Mouse (Mus musculus) CH12.LX (cell line): ENCODE measurements around the gene Anks1b. TPM values are rescaled to one million over a fixed set of nuclear protein-coding genes. Genes with fewer than 3 reads are reported as not detected.

Source experiments
- DNase-seq: peaks from one replicate; pipeline ENCODE4 v3.0.0-alpha.2; 2013; ENCODE audit errors: extremely low read depth
- H3K27ac ChIP-seq: 2 replicates; pipeline ENCODE4 v1.5.1; 2012; ENCODE audit warnings: low read depth, mild to moderate bottlenecking, control low read depth, moderate library complexity; ENCODE audit not compliant: insufficient read depth
- H3K27me3 ChIP-seq: replicated peaks from 2 replicates; pipeline ENCODE3; 2012; ENCODE audit warnings: inconsistent platforms
- H3K36me3 ChIP-seq, 2 experiments: replicated peaks in 1 of 2; 2 replicates each; pipeline versions ENCODE3 to v1.6.1; 2012; ENCODE audit warnings: inconsistent platforms in 1 of 2, low read length in 1 of 2, mild to moderate bottlenecking in 1 of 2, mixed read lengths in 1 of 2, moderate library complexity in 1 of 2; ENCODE audit not compliant: control insufficient read depth in 1 of 2, insufficient read depth in 1 of 2
- H3K4me1 ChIP-seq, 2 experiments: 2 replicates each; pipeline ENCODE4 v1.6.1; 2012; ENCODE audit warnings: inconsistent platforms in 1 of 2, moderate library complexity in 1 of 2; ENCODE audit not compliant: insufficient read depth in 2 of 2, control insufficient read depth in 1 of 2
- H3K4me2 ChIP-seq: 2 replicates; pipeline ENCODE4 v1.6.1; 2012; ENCODE audit warnings: low read depth, mild to moderate bottlenecking, control low read depth; ENCODE audit not compliant: poor library complexity, insufficient read depth, severe bottlenecking
- H3K4me3 ChIP-seq, 3 experiments: fragments of 150-350 bp in 1 of 3; sonication (generic) in 1 of 3; replicated peaks in 1 of 3; 2 replicates each; pipeline versions ENCODE3 to v1.5.1; 2011 to 2012; ENCODE audit warnings: low read depth in 2 of 3, low read length in 2 of 3, mild to moderate bottlenecking in 2 of 3, moderate library complexity in 2 of 3, control low read depth in 1 of 3, improper control_type of control experiment in 1 of 3, inconsistent platforms in 1 of 3, mixed read lengths in 1 of 3; ENCODE audit not compliant: poor library complexity in 1 of 3
- H3K79me2 ChIP-seq: replicated peaks from 2 replicates; pipeline ENCODE4 v1.6.1; 2012; ENCODE audit warnings: mild to moderate bottlenecking, moderate library complexity; ENCODE audit not compliant: control insufficient read depth, poor library complexity, insufficient read depth, severe bottlenecking; ENCODE audit errors: extremely low read depth
- H3K9ac ChIP-seq: 2 replicates; pipeline ENCODE4 v1.6.1; 2012; ENCODE audit warnings: low read depth, mild to moderate bottlenecking, control low read depth, moderate library complexity; ENCODE audit not compliant: insufficient read depth
- H3K9me3 ChIP-seq: replicated peaks from 2 replicates; pipeline ENCODE3; 2012; ENCODE audit warnings: low read length, inconsistent platforms, mixed read lengths
- CHD1 ChIP-seq: IDR thresholded peaks from 2 replicates; pipeline ENCODE4 v1.6.1; 2012; ENCODE audit warnings: low read depth, low read length, improper control_type of control experiment, inconsistent platforms
- CHD2 ChIP-seq: IDR thresholded peaks from 2 replicates; pipeline ENCODE4 v1.6.1; 2011; ENCODE audit warnings: low read length, improper control_type of control experiment
- ELF1 ChIP-seq: IDR thresholded peaks from 2 replicates; pipeline ENCODE4 v1.6.1; 2014; ENCODE audit warnings: low read depth, mild to moderate bottlenecking, inconsistent platforms, low read length, improper control_type of control experiment
- ETS1 ChIP-seq: conservative IDR thresholded peaks from 2 replicates; pipeline ENCODE4 v1.6.1; 2012; ENCODE audit warnings: low read depth, mild to moderate bottlenecking, inconsistent platforms, low read length, improper control_type of control experiment, moderate library complexity
- HCFC1 ChIP-seq: IDR thresholded peaks from 2 replicates; pipeline ENCODE4 v1.6.1; 2012; ENCODE audit warnings: low read depth, mild to moderate bottlenecking, inconsistent platforms, low read length, improper control_type of control experiment
- JUN ChIP-seq: IDR thresholded peaks from 2 replicates; pipeline ENCODE4 v1.6.1; 2011; ENCODE audit warnings: low read depth, mild to moderate bottlenecking, low read length, improper control_type of control experiment, moderate library complexity; ENCODE audit not compliant: insufficient read depth
- KAT2A ChIP-seq: IDR thresholded peaks from 2 replicates; pipeline ENCODE4 v1.6.1; 2012; ENCODE audit warnings: low read length, improper control_type of control experiment, inconsistent platforms; ENCODE audit not compliant: insufficient replicate concordance
- MAFK ChIP-seq: IDR thresholded peaks from 2 replicates; pipeline ENCODE4 v1.6.1; 2011; ENCODE audit warnings: low read length, improper control_type of control experiment; ENCODE audit not compliant: insufficient replicate concordance
- MAZ ChIP-seq: IDR thresholded peaks from 2 replicates; pipeline ENCODE4 v1.6.1; 2012; ENCODE audit warnings: low read depth, mild to moderate bottlenecking, inconsistent platforms, low read length, improper control_type of control experiment, moderate library complexity
- MXI1 ChIP-seq: IDR thresholded peaks from 2 replicates; pipeline ENCODE4 v1.6.1; 2011; ENCODE audit warnings: mild to moderate bottlenecking, low read depth, low read length, improper control_type of control experiment
- MYC ChIP-seq: IDR thresholded peaks from 2 replicates; pipeline ENCODE4 v1.6.1; 2011; ENCODE audit warnings: low read depth, mild to moderate bottlenecking, improper control_type of control experiment, low read length
- NELFE ChIP-seq: IDR thresholded peaks from 2 replicates; pipeline ENCODE4 v1.6.1; 2011; ENCODE audit warnings: low read depth, low read length, improper control_type of control experiment
- PAX5 ChIP-seq: IDR thresholded peaks from 2 replicates; pipeline ENCODE4 v1.6.1; 2012; ENCODE audit warnings: low read length, inconsistent platforms, mixed read lengths
- POLR2AphosphoS2 ChIP-seq: IDR thresholded peaks from 2 replicates; pipeline ENCODE4 v1.6.1; 2011; ENCODE audit warnings: low read depth, low read length, improper control_type of control experiment
- RCOR1 ChIP-seq: conservative IDR thresholded peaks from 2 replicates; pipeline ENCODE4 v1.6.1; 2012; ENCODE audit warnings: low read depth, mild to moderate bottlenecking, inconsistent platforms, low read length, improper control_type of control experiment
- SIN3A ChIP-seq: IDR thresholded peaks from 2 replicates; pipeline ENCODE4 v1.6.1; 2012; ENCODE audit warnings: low read length, improper control_type of control experiment, inconsistent platforms
- SMC3 ChIP-seq: IDR thresholded peaks from 2 replicates; pipeline ENCODE4 v1.6.1; 2011; ENCODE audit warnings: low read depth, low read length, improper control_type of control experiment
- TBP ChIP-seq: conservative IDR thresholded peaks from 2 replicates; pipeline ENCODE4 v1.6.1; 2011; ENCODE audit warnings: low read depth, low read length, improper control_type of control experiment
- TCF12 ChIP-seq: IDR thresholded peaks from 2 replicates; pipeline ENCODE4 v1.6.1; 2014; ENCODE audit warnings: low read depth, mild to moderate bottlenecking, inconsistent platforms, low read length, improper control_type of control experiment
- UBTF ChIP-seq: IDR thresholded peaks from 2 replicates; pipeline ENCODE4 v1.6.1; 2012; ENCODE audit warnings: low read depth, mild to moderate bottlenecking, inconsistent platforms, low read length, improper control_type of control experiment, moderate library complexity
- USF1 ChIP-seq: IDR thresholded peaks from 2 replicates; pipeline ENCODE4 v1.6.1; 2014; ENCODE audit warnings: low read depth, mild to moderate bottlenecking, inconsistent platforms, low read length, improper control_type of control experiment
- ZC3H11A ChIP-seq: IDR thresholded peaks from 2 replicates; pipeline ENCODE4 v1.6.1; 2012; ENCODE audit warnings: low read depth, mild to moderate bottlenecking, inconsistent platforms, low read length, improper control_type of control experiment
- ZMIZ1 ChIP-seq: IDR thresholded peaks from 2 replicates; pipeline ENCODE4 v1.6.1; 2012; ENCODE audit warnings: low read depth, mild to moderate bottlenecking, inconsistent platforms, low read length, improper control_type of control experiment
- dilution Hi-C: fragments of 300-500 bp; cut with MboI; formaldehyde crosslinking; loops from 2 replicates; pipeline ENCODE4 v1.14.3; 2020; ENCODE audit warnings: low sequenced_read_pairs; ENCODE audit not compliant: extremely low pct_unique_long_range_greater_than_20kb, extremely low pct_ligation_motif_present
- in situ Hi-C: fragments of 300-500 bp; cut with MboI; formaldehyde crosslinking; loops from 3 replicates; pipeline ENCODE4 v1.14.3; 2019; ENCODE audit warnings: low sequenced_read_pairs, low pct_ligation_motif_present, low pct_unique_long_range_greater_than_20kb, mixed read lengths
- polyA plus RNA-seq: library from polyadenylated mRNA; unstranded; fragments of >175 nt; gene quantifications from 2 replicates; pipeline ENCODE4 v1.2.1, GENCODE M21; 2012; ENCODE audit warnings: low read depth; ENCODE audit not compliant: insufficient read length
- total RNA-seq, 2 experiments: library from RNA; depleted of rRNA; stranded (reverse); fragments of 300-350 nt in 1 of 2; fragments of >200 nt in 1 of 2; gene quantifications; 2 replicates each; pipeline ENCODE4 v1.2.3; 2012 to 2014

The Anks1b gene
- total and polyA plus RNA-seq, 3 experiments = 0.17 TPM; not detected in 2

- Histone ChIP-seq H3K79me2 (no peaks in the 10 kb centered on the region), H3K4me1 (peaks cover 5 to 26% of the 10 kb centered on the region in 2 experiments; a peak in 2 of 4 replicates), H3K4me2 (no peak overlapping the region), H3K9ac (no peak overlapping the region), H3K27ac (no peak overlapping the region), H3K9me3 (no peaks in the 10 kb centered on the region), H3K4me3 (no peak overlapping the region), H3K36me3 (peaks cover 0 to 6% of the 10 kb centered on the region in 2 experiments), H3K27me3 (no peaks in the 10 kb centered on the region)
- no peak for DNase-seq
- TF ChIP-seq TCF12 (no peak), ETS1 (no peak), TBP (no peak), SIN3A (no peak), ZMIZ1 (no peak), MYC (no peak), MAFK (no peak), RCOR1 (no peak), POLR2AphosphoS2 (no peak), CHD1 (no peak), ZC3H11A (no peak), JUN (no peak), NELFE (no peak), MAZ (no peak), KAT2A (no peak), UBTF (no peak), USF1 (no peak)
- in situ Hi-C loops = no loop called here
- dilution Hi-C loops = no loop called here
Observed at GRCm38 (mm10) chr10:90983046-90983445, 1109.7 kb downstream of the Anks1b start.

DNA sequence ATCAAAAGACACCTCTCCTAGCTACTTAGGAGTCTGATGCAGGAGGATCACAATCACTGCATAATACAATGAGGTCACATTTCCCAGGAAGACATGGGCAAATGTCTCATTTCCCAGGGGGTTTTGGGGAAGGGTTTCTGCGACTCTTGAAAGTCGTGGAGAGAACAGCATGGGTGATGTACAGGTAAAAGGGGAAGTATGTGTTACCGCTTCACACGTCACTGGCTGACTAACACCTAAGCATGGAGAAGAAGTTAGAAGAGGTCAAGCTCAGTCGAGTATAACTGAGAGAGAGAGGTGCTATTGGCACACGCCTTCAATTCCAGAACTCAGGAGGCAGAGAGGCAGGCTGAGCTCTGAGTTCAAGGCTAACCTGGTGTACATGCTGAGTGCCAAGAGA, 1117.0 kb downstream of the Anks1b start:
- Histone ChIP-seq H3K27ac (no peak overlapping the region), H3K4me2 (no peak overlapping the region), H3K4me3 (no peak overlapping the region), H3K4me1 (peaks cover 6 to 17% of the 10 kb centered on the region in 2 experiments), H3K36me3 (peaks cover 29 to 50% of the 10 kb centered on the region in 2 experiments), H3K79me2 (no peaks in the 10 kb centered on the region), H3K9me3 (no peaks in the 10 kb centered on the region), H3K27me3 (no peaks in the 10 kb centered on the region), H3K9ac (no peak overlapping the region)
- peak; percentile 55 for DNase-seq
- TF ChIP-seq CHD2 (no peak), ELF1 (no peak), PAX5 (no peak), HCFC1 (no peak), SMC3 (no peak), KAT2A (no peak), ZMIZ1 (no peak), MXI1 (no peak), ETS1 (no peak)
- dilution Hi-C loops (no loop called here), in situ Hi-C loops (no loop called here)
